Mouse (Mus musculus): ENCODE measurements around the gene Tex14. TPM values are rescaled to one million over a fixed set of nuclear protein-coding genes. Genes with fewer than 3 reads are reported as not detected.
"Not testable (repeated sequence)": the region's sequence is repeated elsewhere in the genome, so short reads cannot be mapped to it uniquely, and the experiment has no call there.

The Tex14 gene
- polyA plus RNA-seq, 1 experiment = 0.48 TPM

- Histone ChIP-seq H3K4me3 (ENCODE audit: insufficient read depth, low read length) (no peak overlapping the region), H3K4me1 (ENCODE audit: control insufficient read depth, insufficient read depth, low read length) (no peaks in the 10 kb centered on the region), H3K27ac (ENCODE audit: insufficient read depth, low read length) (no peak overlapping the region)
- TF ChIP-seq CTCF (IDR thresholded peaks at IDR 0.05; ENCODE audit: extremely low read depth, insufficient read depth, low read length) (no peak), POLR2A (IDR thresholded peaks at IDR 0.05; ENCODE audit: extremely low read depth, insufficient read depth, low read length) (no peak)
Measured at GRCm38 (mm10) chr11:87432933-87433669, 28.2 kb downstream of the Tex14 start.

DNA sequence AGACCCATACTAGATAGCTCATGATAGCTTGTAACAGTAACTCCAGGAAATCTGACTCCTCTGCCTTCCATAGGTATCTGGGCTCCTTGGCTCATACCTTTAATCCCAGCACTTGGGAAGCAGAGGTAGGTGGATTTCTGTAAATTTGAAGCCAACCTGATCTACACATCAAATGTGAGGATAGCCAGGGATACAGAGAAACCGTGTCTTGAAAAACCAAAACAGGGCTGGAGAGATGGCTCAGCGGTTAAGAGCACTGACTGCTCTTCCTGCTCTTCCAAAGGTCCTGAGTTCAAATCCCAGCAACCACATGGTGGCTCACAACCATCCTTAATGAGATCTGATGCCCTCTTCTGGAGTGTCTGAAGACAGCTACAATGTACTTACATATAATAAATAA, 30.2 kb downstream of the Tex14 start:
- not testable (repeated sequence) for H3K4me1 ChIP-seq (ENCODE audit: control insufficient read depth, insufficient read depth, low read length); H3K27ac ChIP-seq (ENCODE audit: insufficient read depth, low read length); H3K4me3 ChIP-seq (ENCODE audit: insufficient read depth, low read length)

DNA sequence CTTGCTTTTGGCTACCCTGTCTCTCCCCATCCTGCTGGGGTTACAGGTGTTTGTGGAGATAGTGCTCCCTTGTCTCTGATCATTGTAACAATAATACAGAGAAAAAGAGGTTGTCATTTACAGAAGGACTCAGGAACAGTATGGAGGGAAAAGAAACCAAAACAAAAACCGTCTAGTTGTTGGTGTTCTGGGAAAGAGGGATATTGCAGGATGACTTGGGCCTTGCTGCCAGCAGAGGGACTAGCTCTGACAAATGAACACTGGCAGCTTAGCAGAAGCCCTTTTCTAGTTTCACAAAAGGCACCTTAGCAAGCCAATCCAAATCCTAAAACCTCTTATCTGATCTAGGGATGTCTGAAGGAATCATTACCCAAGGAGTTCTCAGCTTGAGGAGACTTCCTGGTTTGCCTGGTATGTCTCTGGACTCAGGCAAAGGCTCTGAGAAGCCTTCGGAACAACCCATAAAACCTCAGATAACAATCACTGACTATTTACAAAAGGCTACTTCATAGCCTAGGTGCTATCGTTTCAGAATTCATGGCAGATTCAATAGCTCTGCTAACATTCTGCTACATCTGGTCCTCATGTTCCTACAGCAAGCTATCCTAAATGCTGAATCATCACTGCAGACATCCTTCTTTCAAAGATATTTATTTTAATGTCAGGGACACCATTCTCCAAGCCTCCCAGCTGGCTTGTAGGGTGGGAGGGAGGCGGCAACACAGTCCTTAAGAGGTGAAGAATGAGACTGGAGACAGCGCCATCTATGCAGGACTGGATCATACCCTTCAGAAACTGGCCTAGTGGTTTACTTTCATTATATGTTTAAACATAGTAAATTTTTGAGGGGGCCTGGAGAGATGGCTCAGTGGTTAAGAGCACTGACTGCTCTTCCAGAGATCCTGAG, 31.7 kb downstream of the Tex14 start:
- no peaks in the 10 kb centered on the region for H3K4me1 ChIP-seq (ENCODE audit: control insufficient read depth, insufficient read depth, low read length)
- H3K4me3 ChIP-seq (ENCODE audit: insufficient read depth, low read length) = no peak overlapping the region
- no peak overlapping the region for H3K27ac ChIP-seq (ENCODE audit: insufficient read depth, low read length)
- TF ChIP-seq CTCF (IDR thresholded peaks at IDR 0.05; ENCODE audit: extremely low read depth, insufficient read depth, low read length) = no peak
- no peak for TF ChIP-seq POLR2A (IDR thresholded peaks at IDR 0.05; ENCODE audit: extremely low read depth, insufficient read depth, low read length)

DNA sequence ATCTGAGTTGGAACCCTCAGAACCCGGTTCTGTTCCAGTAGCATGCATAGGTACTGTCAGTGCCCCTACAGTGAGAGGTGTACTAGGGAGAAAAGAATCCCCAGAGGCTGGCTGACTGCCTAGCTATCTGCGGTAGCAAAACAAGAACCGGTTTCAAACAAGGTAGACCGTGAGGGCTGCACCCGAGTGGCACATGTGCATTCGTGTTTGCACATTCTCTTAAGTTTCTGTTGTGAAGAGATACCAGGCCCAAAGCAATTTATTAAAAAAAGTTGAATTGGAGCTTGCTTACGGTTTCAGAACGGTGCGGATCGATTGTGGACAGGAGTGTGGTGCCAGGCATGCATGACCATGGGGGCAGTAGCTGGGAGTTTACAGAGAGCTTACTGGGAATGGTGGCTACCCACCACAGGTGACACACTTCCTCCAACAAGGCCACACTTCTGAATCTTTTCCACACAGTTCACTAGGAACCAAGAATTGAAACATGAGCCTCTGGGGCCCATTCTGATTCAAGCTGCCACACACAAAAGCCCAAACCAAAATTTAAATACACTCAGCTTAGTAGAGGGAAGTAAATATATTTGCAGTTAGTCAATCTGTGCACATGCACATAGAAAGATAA, 35.0 kb downstream of the Tex14 start:
- TF ChIP-seq POLR2A (IDR thresholded peaks at IDR 0.05; ENCODE audit: extremely low read depth, insufficient read depth, low read length) (no peak), CTCF (IDR thresholded peaks at IDR 0.05; ENCODE audit: extremely low read depth, insufficient read depth, low read length) (no peak)
- Histone ChIP-seq H3K27ac (ENCODE audit: insufficient read depth, low read length) (no peak overlapping the region), H3K4me3 (ENCODE audit: insufficient read depth, low read length) (no peak overlapping the region), H3K4me1 (ENCODE audit: control insufficient read depth, insufficient read depth, low read length) (peaks cover 1% of the 10 kb centered on the region; the same call in 1 of the 2 replicates)

- H3K4me1 ChIP-seq (ENCODE audit: control insufficient read depth, insufficient read depth, low read length); H3K4me3 ChIP-seq (ENCODE audit: insufficient read depth, low read length): not testable (repeated sequence)
- peak overlapping the region; percentile 60 for H3K27ac ChIP-seq (ENCODE audit: insufficient read depth, low read length)
Measured at GRCm38 (mm10) chr11:87442643-87443372, 37.9 kb downstream of the Tex14 start.

- Histone ChIP-seq H3K27ac (ENCODE audit: insufficient read depth, low read length) (no peak overlapping the region), H3K4me3 (ENCODE audit: insufficient read depth, low read length) (no peak overlapping the region), H3K4me1 (ENCODE audit: control insufficient read depth, insufficient read depth, low read length) (peaks cover 1% of the 10 kb centered on the region; the same call in 1 of the 2 replicates)
- TF ChIP-seq CTCF (IDR thresholded peaks at IDR 0.05; ENCODE audit: extremely low read depth, insufficient read depth, low read length) (no peak), POLR2A (IDR thresholded peaks at IDR 0.05; ENCODE audit: extremely low read depth, insufficient read depth, low read length) (no peak)
Measured at GRCm38 (mm10) chr11:87443373-87443883, 38.6 kb downstream of the Tex14 start.

- H3K4me3 ChIP-seq (ENCODE audit: insufficient read depth, low read length); H3K4me1 ChIP-seq (ENCODE audit: control insufficient read depth, insufficient read depth, low read length); H3K27ac ChIP-seq (ENCODE audit: insufficient read depth, low read length): not testable (repeated sequence)
Measured at GRCm38 (mm10) chr11:87444056-87444455, 39.2 kb downstream of the Tex14 start.

- peaks cover 1% of the 10 kb centered on the region; the same call in 1 of the 2 replicates for H3K4me1 ChIP-seq (ENCODE audit: control insufficient read depth, insufficient read depth, low read length)
- H3K27ac ChIP-seq (ENCODE audit: insufficient read depth, low read length) = no peak overlapping the region
- no peak overlapping the region for H3K4me3 ChIP-seq (ENCODE audit: insufficient read depth, low read length)
- TF ChIP-seq CTCF (IDR thresholded peaks at IDR 0.05; ENCODE audit: extremely low read depth, insufficient read depth, low read length) = no peak
- TF ChIP-seq POLR2A (IDR thresholded peaks at IDR 0.05; ENCODE audit: extremely low read depth, insufficient read depth, low read length) = no peak
Measured at GRCm38 (mm10) chr11:87444735-87445428, 40.0 kb downstream of the Tex14 start.

GRCm38 (mm10) chr11:87445593-87445992, 40.7 kb downstream of the Tex14 start:
- not testable (repeated sequence) for H3K4me1 ChIP-seq (ENCODE audit: control insufficient read depth, insufficient read depth, low read length); H3K4me3 ChIP-seq (ENCODE audit: insufficient read depth, low read length); H3K27ac ChIP-seq (ENCODE audit: insufficient read depth, low read length)

Data from cortical plate, adult 2 months (tissue).